Mouse (Mus musculus) thymus, adult 2 months (tissue): ENCODE measurements around the gene Slc20a1.

Experiments used
- CTCF ChIP-seq: fragments of 200-500 bp; IDR thresholded peaks from 2 replicates; pipeline ENCODE4 v1.5.1; 2012; ENCODE audit warnings: mild to moderate bottlenecking, control low read depth, low read length, moderate library complexity, borderline replicate concordance; ENCODE audit not compliant: control insufficient read depth, poor library complexity, insufficient read depth; ENCODE audit errors: extremely low read depth
- POLR2A ChIP-seq: fragments of 200-500 bp; IDR thresholded peaks from 2 replicates; pipeline ENCODE4 v1.6.1; 2012; ENCODE audit warnings: mild to moderate bottlenecking, low read length, control low read depth, moderate library complexity; ENCODE audit not compliant: control insufficient read depth, poor library complexity, insufficient read depth; ENCODE audit errors: extremely low read depth

- TF ChIP-seq CTCF = no peak
- TF ChIP-seq POLR2A = no peak
These were observed 48.2 kb upstream of the Slc20a1 start for GRCm38 (mm10) chr2:129150386-129150785.
